Mouse (Mus musculus) midbrain, embryonic 14.5 days (tissue): Measurements from ENCODE around the gene Phkg1. TPM values are rescaled to one million over a fixed set of nuclear protein-coding genes. Genes with fewer than 3 reads are reported as not detected.
"Not testable (repeated sequence)": the region's sequence is repeated elsewhere in the genome, so short reads cannot be mapped to it uniquely, and the experiment has no call there.

Experiments used
- ATAC-seq: fragments of 200-750 bp; cut with Nextera tagmentation; 2 replicates; pipeline ENCODE4 v1.8.0; 2017; ENCODE audit warnings: moderate number of reproducible peaks, moderate library complexity; ENCODE audit not compliant: low FRiP score, low TSS enrichment
- DNase-seq: peaks from one replicate; pipeline ENCODE4 v3.0.0-alpha.2; 2015
- H3K27ac ChIP-seq: fragments of 300-500 bp; sonication (generic); replicated peaks from 2 replicates; pipeline ENCODE4 v1.5.1; 2014; ENCODE audit warnings: mild to moderate bottlenecking, low read depth, low read length, moderate library complexity
- H3K27me3 ChIP-seq: fragments of 300-500 bp; sonication (generic); 2 replicates; pipeline ENCODE4 v1.6.1; 2014; ENCODE audit warnings: low read length, control low read depth, mixed read lengths; ENCODE audit not compliant: control insufficient read depth, insufficient read depth
- H3K36me3 ChIP-seq: fragments of 300-500 bp; sonication (generic); 2 replicates; pipeline ENCODE4 v1.6.1; 2014; ENCODE audit warnings: low read length, control low read depth; ENCODE audit not compliant: control insufficient read depth, insufficient read depth
- H3K4me1 ChIP-seq: fragments of 300-500 bp; sonication (generic); 2 replicates; pipeline ENCODE4 v1.6.1; 2014; ENCODE audit warnings: mild to moderate bottlenecking, antibody characterized with exemption, low read length, control low read depth; ENCODE audit not compliant: control insufficient read depth, insufficient read depth
- H3K4me2 ChIP-seq: fragments of 300-500 bp; sonication (generic); 2 replicates; pipeline ENCODE4 v1.6.1; 2014; ENCODE audit warnings: mild to moderate bottlenecking, low read length, moderate library complexity
- H3K4me3 ChIP-seq: fragments of 300-500 bp; sonication (generic); replicated peaks from 2 replicates; pipeline ENCODE4 v1.5.1; 2014; ENCODE audit warnings: low read depth, low read length
- H3K9ac ChIP-seq: fragments of 300-500 bp; sonication (generic); replicated peaks from 2 replicates; pipeline ENCODE4 v1.6.1; 2014; ENCODE audit warnings: mild to moderate bottlenecking, low read length, moderate library complexity
- H3K9me3 ChIP-seq: fragments of 300-500 bp; sonication (generic); 2 replicates; pipeline ENCODE4 v1.6.1; 2016; ENCODE audit warnings: low read length, control low read depth, mixed read lengths; ENCODE audit not compliant: control insufficient read depth
- WGBS: fragments of 180-500 bp; shearing (Covaris S2); extraction: QIAGEN DNeasy Blood & Tissue Kit; methylation state at CpG from one replicate; pipeline ENCODE4 v1.1.7; 2014; 5-methylcytosine and 5-hydroxymethylcytosine counted together
- polyA plus RNA-seq: library from polyadenylated mRNA; unstranded; fragments of >200 nt; fragmentation: Nextera tagmentation; extraction: Ambion mirVana; gene quantifications from 2 replicates; pipeline ENCODE4 v1.2.1, GENCODE M21; 2014

The Phkg1 gene
- polyA plus RNA-seq, 1 experiment from 2014 or later: 0.22 TPM

GRCm38 (mm10) chr5:129914024-129914423 is 15.7 kb upstream of the Phkg1 start:
- H3K27me3 ChIP-seq: no peaks in the 10 kb centered on the region
- ATAC-seq: no peak
- peak; percentile 39 for DNase-seq
- H3K9me3 ChIP-seq: no peaks in the 10 kb centered on the region
- H3K4me3 ChIP-seq: no peak overlapping the region
- H3K4me2 ChIP-seq: no peak overlapping the region
- H3K4me1 ChIP-seq: peaks cover 3% of the 10 kb centered on the region; the same call in 1 of the 2 replicates
- no peak overlapping the region for H3K27ac ChIP-seq
- no peaks in the 10 kb centered on the region for H3K36me3 ChIP-seq
- WGBS: 37% methylated on average over 2 of the region's 2 CpGs
- H3K9ac ChIP-seq: no peak overlapping the region

DNA sequence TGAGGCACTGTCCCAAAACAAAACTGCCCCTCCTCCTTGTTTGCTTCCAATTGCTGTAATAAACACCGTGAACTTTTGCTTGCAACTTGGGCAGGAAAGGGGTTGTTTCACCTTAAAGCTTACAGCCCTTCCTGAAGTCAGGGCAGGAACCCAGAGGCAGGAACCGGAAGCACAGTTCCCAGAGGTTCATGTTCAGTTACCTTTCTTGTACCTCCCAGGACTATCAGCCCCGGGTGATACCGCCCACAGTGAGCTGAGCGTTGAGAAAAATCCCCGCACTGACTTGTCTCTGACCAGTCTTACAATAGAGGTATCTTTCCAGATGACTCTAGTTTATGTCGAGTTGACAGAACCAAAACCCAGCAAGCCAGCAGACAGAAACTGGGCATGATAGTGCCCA is 11.2 kb upstream of the Phkg1 start:
- H3K27ac ChIP-seq: no peak overlapping the region
- no peak for DNase-seq
- WGBS: 80% methylated on average over 7 of the region's 7 CpGs
- no peak overlapping the region; the same call in 1 of the 2 replicates for H3K4me2 ChIP-seq
- H3K9me3 ChIP-seq: no peaks in the 10 kb centered on the region
- no peaks in the 10 kb centered on the region for H3K27me3 ChIP-seq
- H3K9ac ChIP-seq: no peak overlapping the region
- peaks cover 9% of the 10 kb centered on the region; the same call in 1 of the 2 replicates for H3K4me1 ChIP-seq
- ATAC-seq: no peak
- no peaks in the 10 kb centered on the region for H3K36me3 ChIP-seq
- H3K4me3 ChIP-seq: no peak overlapping the region

- DNase-seq (no peak), ATAC-seq (0 out of 2 replicates have a peak, but pooled peaks have one; percentile 5)
- H3K4me3 ChIP-seq: peak overlapping the region; percentile 65
- peak overlapping the region; percentile 85 for H3K9ac ChIP-seq
- H3K36me3 ChIP-seq: peaks cover under 1% of the 10 kb centered on the region; the same call in 1 of the 2 replicates
- WGBS: 71% methylated on average over 9 of the region's 9 CpGs
- peak overlapping the region; percentile 98 for H3K27ac ChIP-seq
- peak overlapping the region; percentile 79 for H3K4me2 ChIP-seq
- no peaks in the 10 kb centered on the region for H3K27me3 ChIP-seq
- H3K4me1 ChIP-seq: peaks cover 9% of the 10 kb centered on the region; the same call in 1 of the 2 replicates
- H3K9me3 ChIP-seq: no peaks in the 10 kb centered on the region
Observed at GRCm38 (mm10) chr5:129909147-129909546, 10.8 kb upstream of the Phkg1 start.

DNA sequence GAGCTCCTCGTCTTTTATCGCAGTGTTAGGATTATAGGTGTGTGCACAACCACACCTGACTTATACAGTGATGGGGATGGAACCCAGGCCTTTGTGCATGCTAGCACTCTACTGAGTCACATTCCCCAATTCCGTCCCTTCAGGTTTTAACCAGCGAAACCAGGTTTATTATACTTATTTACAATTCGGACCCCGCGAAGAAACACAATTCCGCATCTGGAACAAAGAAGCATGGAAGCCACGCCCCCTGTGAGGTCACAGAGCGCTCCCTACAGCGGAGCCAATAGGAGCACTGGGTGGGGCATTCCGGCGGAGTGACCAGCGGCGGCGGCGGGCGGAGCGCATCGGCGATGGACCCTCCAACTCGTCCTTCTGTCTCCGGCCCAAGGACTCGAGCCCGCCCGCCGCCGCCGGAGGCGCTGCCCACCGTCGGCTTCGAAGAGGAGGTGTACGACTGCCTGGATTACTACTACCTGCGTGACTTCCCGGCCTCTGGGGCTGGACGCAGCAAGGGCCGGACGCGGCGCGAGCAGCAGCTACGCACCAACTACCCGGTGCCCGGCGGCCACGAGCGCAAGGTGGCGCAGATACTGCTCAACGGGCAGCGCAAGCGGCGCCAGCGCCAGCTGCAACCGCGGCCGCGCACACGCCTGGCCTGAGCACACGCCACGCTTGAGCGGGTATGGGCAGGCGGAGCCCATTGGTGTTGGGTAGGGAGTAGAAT is 10.1 kb upstream of the Phkg1 start, which contains the start of gene Nupr1l:
Gene Nupr1l (plus strand): TSS at position 299 of the 724 bp plus-strand sequence.
- H3K9me3 ChIP-seq: no peaks in the 10 kb centered on the region
- under 1% methylated on average over 63 of the region's 63 CpGs for WGBS
- peak within 1 kb of the TSS; percentile 98 for H3K27ac ChIP-seq
- H3K4me2 ChIP-seq: peak within 1 kb of the TSS; percentile 79
- peak; percentile 97 for DNase-seq
- peaks cover 4% of the 10 kb centered on the region; the same call in 1 of the 2 replicates for H3K36me3 ChIP-seq
- peak within 1 kb of the TSS; percentile 85 for H3K9ac ChIP-seq
- ATAC-seq: peak; percentile 97
- peak within 1 kb of the TSS; percentile 65 for H3K4me3 ChIP-seq
- H3K4me1 ChIP-seq: peaks cover 9% of the 10 kb centered on the region; the same call in 1 of the 2 replicates
- no peaks in the 10 kb centered on the region for H3K27me3 ChIP-seq

DNA sequence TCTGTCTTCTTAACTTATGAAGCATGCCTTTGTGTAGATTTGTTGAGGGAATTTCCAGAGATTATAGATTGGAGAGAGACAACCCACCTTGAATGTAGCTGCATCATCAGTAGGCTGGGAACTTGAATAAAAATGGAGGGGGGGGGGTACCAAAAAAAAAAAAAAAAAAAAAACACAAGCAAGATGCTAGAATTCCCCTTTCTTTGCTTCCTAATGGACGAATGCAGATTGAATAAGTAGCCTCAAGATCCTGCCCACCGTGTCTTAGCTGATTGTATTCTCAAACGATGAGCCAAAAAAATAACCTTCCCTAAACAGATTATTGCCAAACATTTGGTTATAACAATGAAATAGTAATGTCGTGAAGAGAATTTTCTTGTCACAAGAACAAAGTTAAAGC is 9.4 kb upstream of the Phkg1 start:
- H3K9me3 ChIP-seq: no peaks in the 10 kb centered on the region
- DNase-seq: no peak

DNA sequence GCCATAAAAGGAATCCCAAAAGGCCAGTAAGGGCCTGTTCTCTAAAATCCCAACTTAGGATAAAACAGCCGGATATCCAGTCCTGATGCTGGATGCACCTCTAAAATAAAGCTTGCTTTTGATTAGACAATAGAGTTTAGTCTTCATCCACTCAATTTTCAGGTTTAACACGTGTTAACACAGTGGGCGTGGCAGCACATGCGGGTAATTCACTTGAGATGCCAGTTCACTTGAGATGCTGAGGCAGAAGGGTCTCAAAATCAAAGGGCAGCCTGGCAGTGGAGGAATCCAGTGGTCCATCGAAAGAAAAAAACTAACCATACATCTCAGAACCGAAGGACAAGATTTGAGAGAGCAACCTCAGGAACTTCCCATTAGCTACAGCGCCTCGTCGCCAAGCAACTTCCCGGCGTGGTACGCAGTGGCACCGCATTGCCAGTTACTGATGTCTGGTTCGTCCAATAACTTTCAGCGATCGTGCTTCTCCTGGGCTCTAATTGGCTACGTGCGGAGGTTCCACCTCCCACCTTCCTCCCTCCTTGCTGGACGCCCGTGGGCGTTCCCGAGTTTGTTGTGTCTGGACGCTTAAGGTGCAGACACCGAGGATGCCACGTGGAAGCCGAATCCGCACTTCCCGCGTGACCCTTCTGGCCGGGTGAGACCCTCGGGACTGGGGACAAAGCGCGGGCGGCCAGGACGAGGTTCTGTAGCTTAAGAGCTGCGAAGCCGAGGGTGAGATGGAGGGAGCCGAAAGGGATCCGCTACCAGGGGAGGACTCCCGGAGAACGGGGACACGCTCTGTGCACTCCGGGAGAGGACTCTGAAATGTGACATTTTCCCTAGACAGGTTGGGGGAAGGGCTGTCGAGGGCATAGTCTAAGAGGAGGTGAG is 2.9 kb downstream of the Phkg1 start, which contains the start of gene Zbed5:
Gene Zbed5 (plus strand): TSS at position 526 of the 891 bp plus-strand sequence.
- H3K27ac ChIP-seq: no peak within 1 kb of the TSS; the same call in 1 of the 2 replicates
- DNase-seq (peak; percentile 96), ATAC-seq (peak; percentile 98)
- no peaks in the 10 kb centered on the region for H3K27me3 ChIP-seq
- peaks cover 6% of the 10 kb centered on the region; the same call in 1 of the 2 replicates for H3K4me1 ChIP-seq
- H3K4me3 ChIP-seq: peak within 1 kb of the TSS; percentile 57
- no peaks in the 10 kb centered on the region for H3K9me3 ChIP-seq
- H3K36me3 ChIP-seq: 0 out of 2 replicates have a peak, but pooled peaks cover 1% of the 10 kb centered on the region
- 3% methylated on average over 44 of the region's 44 CpGs for WGBS
- H3K4me2 ChIP-seq: peak within 1 kb of the TSS; percentile 66
- H3K9ac ChIP-seq: peak within 1 kb of the TSS; percentile 55

More for the DNA sequence above, 9.4 kb upstream of the Phkg1 start:
- Histone ChIP-seq H3K36me3 (peaks cover 9% of the 10 kb centered on the region), H3K27ac (peak overlapping the region; percentile 98), H3K4me3 (peak overlapping the region; percentile 65), H3K27me3 (no peaks in the 10 kb centered on the region), H3K4me2 (peak overlapping the region; percentile 79), H3K4me1 (peaks cover 9% of the 10 kb centered on the region; the same call in 1 of the 2 replicates), H3K9ac (peak overlapping the region; percentile 85)
- no peak for ATAC-seq
- 23% methylated on average over 4 of the region's 4 CpGs for WGBS

DNA sequence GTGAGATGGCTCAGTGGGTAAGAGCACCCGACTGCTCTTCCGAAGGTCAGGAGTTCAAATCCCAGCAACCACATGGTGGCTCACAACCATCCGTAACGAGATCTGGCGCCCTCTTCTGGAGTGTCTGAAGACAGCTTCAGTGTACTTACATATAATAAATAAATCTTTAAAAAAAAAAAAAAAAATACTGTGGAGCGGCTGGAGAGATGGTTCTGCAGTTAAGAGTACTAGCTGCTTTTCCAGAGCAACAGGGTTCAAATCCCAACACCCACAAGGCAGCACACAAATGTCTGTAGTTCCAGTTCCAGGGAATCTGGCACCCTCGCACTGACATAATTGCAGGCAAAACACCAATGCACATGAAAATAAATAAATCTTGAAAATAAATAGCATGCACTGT is 8.0 kb downstream of the Phkg1 start:
- H3K36me3 ChIP-seq, H3K9ac ChIP-seq, H3K4me2 ChIP-seq, H3K27ac ChIP-seq, H3K4me1 ChIP-seq, DNase-seq, ATAC-seq, H3K27me3 ChIP-seq, H3K4me3 ChIP-seq, H3K9me3 ChIP-seq: not testable (repeated sequence)
- WGBS: 93% methylated on average over 4 of the region's 7 CpGs

DNA sequence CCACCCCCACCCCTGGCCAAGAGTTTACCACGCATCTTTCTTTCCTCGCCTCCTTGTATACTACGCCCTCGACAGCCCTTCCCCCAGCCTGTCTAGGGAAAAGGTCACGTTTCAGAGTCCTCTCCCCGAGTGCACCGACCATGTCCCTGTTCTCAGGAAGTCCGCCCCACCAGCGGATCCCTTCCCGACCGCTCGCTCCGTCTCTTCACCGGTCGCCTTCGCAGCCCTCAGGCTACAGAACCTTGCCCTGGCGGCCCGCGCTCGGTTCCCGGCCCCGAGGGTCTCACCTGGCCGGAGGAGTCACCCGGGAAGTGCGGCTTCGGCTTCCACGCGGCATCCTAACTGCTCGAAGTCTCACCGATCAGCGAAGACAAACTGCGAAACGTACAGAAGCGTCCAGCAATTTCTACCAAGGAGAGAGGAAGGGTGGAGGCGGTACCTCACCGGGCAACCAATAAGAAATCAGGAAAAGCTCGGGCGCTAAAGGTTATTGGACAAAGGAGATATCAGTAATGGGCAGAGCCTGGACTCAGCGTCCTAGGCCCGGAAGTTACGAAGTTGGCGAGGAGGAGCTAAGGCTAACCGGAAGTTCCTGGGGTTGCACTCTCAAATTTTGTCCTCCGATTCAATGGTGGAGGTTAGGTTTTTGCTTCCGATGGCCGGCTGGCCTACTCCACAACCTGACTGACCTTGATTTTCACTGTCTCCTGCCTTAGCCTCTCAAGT is 11.3 kb downstream of the Phkg1 start, which contains the start of gene Chchd2:
Gene Chchd2 (minus strand): TSS at position 560 of the 726 bp plus-strand sequence.
- ATAC-seq: peak; percentile 99
- Histone ChIP-seq H3K27ac (peak within 1 kb of the TSS; percentile 92), H3K36me3 (peaks cover 18% of the 10 kb centered on the region), H3K4me3 (peak within 1 kb of the TSS; percentile 73), H3K4me1 (peaks cover 12% of the 10 kb centered on the region; the same call in 1 of the 2 replicates), H3K9ac (peak within 1 kb of the TSS; percentile 77), H3K4me2 (peak within 1 kb of the TSS; percentile 94), H3K9me3 (no peaks in the 10 kb centered on the region), H3K27me3 (no peaks in the 10 kb centered on the region)
- under 1% methylated on average over 46 of the region's 46 CpGs for WGBS
- DNase-seq: peak; percentile 98
